16 mouse cellular contexts compared by ENCODE assay signal in genomic region chr14:111729833-111730232, GRCm38 (mm10). TPM values are rescaled to one million over a fixed set of nuclear protein-coding genes. Genes with fewer than 3 reads are reported as not detected.
"Had no signal": no experiment of that assay in that cellular context is flagged by ENCODE, and none has a peak within 500 bp of the region (broad histone marks: within the 10 kb centered on the region; RNA-seq: fewer than 3 reads in every experiment).

No protein-coding gene starts in this region.

- DNase-seq: kidney, adult 8-10 months; kidney, postnatal 10 days; kidney, postnatal 36 days; layer of hippocampus, adult 9-11 months; left cerebral cortex, postnatal 4 days; liver, postnatal 0 days; lung, embryonic 14.5 days; right cerebral cortex, postnatal 14 days; right cerebral cortex, postnatal 4 days; thymus, adult 2 months; thymus, postnatal 14 days; thymus, postnatal 4 days had no signal

- ATAC-seq: liver, postnatal 0 days; lung, postnatal 0 days; midbrain, embryonic 15.5 days had no signal

RNA-seq across cellular contexts. Expression of gene Slitrk5, which starts 54.9 kb away (rescaled TPM):
- total RNA-seq: megakaryocyte, adult 5-6 weeks had no signal
- polyA plus RNA-seq: liver, postnatal 0 days; macrophage had no signal
